Mouse (Mus musculus) adrenal gland, postnatal 36 days (tissue): ENCODE measurements around the gene Stk11. TPM values are rescaled to one million over a fixed set of nuclear protein-coding genes. Genes with fewer than 3 reads are reported as not detected.

Experiments
- DNase-seq, 2 experiments: peaks; one replicate each; pipeline ENCODE4 v3.0.0; 2021; ENCODE audit warnings: mixed read lengths in 1 of 2
- total RNA-seq, 2 experiments: library from RNA; stranded (reverse); gene quantifications; 2 replicates each; pipeline ENCODE4 v1.2.3; 2021

Gene Stk11
- total RNA-seq, 2 experiments from 2014 or later = 146 to 149 TPM

DNA sequence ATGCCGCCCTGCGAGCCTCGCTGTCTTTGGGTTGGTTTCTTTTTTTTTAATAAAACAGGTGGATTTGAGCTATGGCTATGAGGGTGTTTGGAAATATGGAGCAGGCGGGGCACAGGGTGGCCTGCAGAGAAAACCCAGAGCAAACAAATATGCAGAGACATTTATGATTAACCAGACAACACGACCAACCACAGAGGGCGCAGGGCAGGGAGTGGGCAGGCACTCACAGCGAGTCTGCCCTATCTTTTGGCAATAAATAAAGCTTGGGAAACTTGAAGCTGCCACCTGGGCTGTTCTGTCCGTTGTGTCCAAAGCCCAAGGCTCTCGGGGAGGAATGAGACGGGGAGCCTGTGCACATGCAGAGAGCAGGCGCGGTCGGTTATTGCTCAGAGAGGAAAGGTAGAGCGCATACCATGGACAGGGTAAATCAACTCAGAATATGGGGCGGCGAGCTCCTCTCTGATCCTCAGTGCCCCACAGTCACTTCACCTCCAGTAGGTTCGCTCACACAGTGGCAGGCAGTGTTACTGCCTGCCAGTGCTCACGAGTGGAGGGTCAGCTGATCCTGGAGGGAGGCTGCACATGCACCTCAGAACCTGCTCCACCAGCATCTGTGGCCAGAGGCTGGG, 14.9 kb downstream of the Stk11 start:
- no peak for DNase-seq

GRCm38 (mm10) chr10:80131316-80131951, 15.8 kb downstream of the Stk11 start:
- DNase-seq = peak; percentile 72 to 78

DNA sequence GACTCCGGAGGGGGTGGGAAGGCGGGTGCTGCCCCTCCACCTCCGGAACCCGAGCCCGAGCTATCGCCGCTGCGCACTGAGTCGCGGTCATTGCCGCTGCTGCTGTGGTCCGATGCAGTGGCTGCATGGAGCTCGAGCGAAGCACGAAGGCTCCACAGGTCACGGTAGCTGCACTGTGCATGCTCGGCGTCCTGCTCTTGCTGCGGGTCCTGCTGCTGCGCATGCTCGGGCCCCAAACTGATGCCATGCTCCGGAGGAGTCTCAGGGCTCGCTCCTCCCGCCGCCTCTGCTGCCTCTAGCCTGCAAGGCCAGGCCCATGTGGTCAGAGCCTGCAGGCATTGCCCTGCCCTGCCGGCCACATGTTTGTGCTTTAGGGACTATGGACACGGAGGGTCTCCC, 16.3 kb downstream of the Stk11 start:
- no peak for DNase-seq

DNA sequence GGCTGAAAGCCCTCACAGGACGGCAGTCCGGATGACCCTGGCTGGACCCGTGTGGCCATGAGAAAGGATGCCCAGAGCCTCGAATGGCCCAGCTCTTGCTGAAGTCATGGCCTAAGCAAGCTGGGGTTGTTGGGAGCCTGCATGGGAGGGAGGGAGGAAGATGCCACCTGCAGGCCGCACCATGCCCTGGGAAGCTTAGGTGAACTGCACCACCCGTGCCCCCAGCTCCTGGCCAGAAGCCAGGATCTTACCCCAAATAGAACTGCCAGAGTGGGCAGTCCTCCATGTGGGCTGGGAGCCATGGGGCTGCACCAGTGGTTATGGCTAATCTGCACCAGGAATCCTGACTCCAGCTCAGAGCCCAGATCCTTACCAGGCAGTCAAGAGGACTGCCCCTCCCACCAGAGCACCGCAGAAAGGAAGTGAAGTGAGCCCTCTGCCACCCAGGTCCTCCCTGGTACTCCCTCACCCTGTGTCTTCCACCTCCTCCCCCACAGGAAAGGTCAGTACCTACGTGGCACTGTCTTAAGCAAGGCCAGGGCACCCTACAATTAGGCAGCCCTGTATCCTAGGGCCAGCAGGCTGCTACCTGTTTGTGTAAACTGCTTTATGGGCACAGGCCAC, 17.7 kb downstream of the Stk11 start:
- peak; percentile 40 to 61 for DNase-seq

DNA sequence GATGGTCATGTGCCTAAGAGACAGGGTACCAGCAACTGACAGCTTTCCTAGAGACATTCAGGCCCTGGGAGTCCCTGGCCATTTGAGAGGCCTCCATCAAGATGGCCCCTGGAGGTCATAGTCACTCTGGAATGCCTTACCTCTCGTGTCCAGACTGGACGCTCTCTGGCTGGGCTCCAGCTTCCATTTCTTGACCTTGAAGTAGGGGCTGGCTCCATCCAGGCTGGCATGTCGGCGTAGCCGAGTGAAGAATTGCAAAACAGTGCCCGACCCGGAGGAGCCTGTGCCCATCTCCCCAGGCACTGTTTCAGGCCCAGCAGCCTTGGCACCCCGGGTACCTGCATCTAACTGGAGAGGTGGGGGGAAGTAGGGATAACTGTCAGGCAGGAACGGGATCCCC, 18.8 kb downstream of the Stk11 start:
- peak in 1 of 2 experiments; percentile 53 for DNase-seq

GRCm38 (mm10) chr10:80135161-80135560, 19.6 kb downstream of the Stk11 start:
- no peak for DNase-seq

DNA sequence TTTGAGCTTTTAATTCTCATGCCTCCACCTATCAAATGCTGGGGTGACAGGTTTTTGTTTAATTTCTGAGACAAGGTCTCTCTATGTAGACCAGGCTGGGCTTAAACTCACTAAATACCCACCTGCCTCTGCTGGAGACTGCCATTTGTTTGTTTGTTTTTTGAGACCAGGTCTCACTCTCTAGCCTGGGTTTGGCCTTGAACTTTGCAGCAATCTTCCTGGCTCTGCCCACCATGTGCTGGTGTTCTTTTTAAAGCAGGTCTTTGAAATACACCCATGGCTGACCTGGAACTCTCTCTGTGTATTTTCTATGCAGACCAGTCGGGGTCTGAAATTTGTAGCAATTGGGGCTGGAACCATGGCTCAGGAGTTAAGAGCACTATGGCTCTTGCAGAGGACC, 20.0 kb downstream of the Stk11 start:
- no peak for DNase-seq

DNA sequence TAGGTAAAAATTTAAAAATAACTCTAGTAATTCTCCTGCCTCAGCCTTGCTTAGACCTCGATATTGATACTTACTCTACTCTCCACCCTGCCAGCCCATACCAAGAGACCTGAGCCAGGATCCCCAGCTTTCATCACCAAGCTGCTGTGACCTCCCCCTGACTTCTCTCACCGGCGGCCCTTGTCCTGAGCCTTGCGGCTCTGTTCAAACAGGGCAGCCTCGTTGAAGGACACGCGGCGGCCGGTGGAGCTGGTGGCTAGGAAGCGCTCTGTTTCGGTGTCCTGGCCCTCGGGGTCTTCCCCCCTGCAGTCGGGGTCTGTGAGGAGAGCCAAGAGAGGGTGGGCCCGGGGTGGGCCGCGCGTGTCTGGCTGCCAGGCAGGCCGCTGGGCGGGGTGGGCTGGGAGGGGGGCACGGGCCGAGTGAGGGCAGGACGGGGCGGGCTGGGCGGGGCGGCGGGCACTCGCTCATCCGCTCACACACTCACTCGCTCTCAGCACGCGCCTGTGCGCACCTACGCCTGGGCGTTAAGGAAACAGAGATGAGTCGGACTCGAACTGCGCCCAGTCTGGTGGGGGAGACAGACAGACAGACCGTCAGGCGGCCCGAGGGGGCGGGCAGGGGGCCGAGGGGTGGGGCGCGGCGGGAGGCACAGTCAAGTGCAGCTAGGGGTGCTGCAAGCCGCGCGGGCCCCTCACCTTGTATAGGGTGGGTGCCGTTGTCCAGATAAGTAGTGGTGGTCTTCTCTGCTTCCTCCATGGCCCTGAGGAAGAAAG, 20.8 kb downstream of the Stk11 start:
- DNase-seq = peak in 1 of 2 experiments; percentile 59

- peak in 1 of 2 experiments; percentile 56 for DNase-seq
Observed at GRCm38 (mm10) chr10:80136952-80137625, 21.5 kb downstream of the Stk11 start.

DNA sequence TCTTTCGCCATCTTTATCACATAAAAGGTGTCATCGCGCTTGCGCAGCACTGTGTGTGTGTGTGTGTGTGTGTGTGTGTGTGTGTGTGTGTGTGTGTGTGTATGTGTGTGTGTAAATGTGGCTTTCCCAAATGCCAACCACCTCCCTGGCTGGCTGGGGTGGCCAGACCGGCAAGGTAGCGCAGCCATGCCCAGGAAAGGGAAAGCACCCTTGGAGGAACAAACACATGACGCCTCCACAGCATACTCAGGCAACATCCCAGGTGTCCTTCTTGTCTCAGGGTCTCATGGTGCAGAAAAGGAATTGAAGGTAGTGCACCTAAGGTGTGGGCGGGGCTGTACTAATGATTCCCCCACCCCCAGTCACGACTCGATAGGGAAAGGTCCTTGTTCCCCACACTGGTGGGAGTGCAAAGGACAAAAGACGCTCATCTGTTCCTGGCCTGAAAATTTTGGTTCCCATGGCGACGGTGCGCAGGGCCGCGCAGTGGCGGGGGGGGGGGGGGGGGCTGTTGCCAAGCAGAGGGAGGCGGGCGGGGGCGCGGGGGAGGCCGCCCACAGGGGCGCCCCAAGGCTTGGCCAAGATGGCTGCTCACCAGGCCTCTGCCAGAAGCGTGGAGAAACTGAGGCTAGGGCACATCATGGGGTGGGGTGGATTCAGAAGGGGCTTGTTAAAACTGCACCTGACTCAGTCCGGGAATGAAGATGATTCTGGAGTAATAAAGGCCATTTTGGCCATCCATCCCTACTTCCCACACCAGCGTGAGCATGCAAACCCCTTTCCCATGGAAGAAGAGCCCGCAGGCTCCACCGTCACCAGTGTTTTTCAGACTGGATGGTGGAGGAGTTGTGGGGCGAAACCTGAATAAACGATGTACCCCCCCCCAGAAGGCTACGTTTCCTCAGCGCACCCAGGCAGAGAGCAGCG, 22.3 kb downstream of the Stk11 start:
- DNase-seq = peak in 1 of 2 experiments; percentile 45

- peak; percentile 79 to 84 for DNase-seq
Observed at GRCm38 (mm10) chr10:80138553-80139438, 23.2 kb downstream of the Stk11 start, which contains the start of gene Atp5d. Atp5d (plus strand) TSS chr10:80138632.

- no peak for DNase-seq
Observed at GRCm38 (mm10) chr10:80139439-80139775, 23.8 kb downstream of the Stk11 start.

DNA sequence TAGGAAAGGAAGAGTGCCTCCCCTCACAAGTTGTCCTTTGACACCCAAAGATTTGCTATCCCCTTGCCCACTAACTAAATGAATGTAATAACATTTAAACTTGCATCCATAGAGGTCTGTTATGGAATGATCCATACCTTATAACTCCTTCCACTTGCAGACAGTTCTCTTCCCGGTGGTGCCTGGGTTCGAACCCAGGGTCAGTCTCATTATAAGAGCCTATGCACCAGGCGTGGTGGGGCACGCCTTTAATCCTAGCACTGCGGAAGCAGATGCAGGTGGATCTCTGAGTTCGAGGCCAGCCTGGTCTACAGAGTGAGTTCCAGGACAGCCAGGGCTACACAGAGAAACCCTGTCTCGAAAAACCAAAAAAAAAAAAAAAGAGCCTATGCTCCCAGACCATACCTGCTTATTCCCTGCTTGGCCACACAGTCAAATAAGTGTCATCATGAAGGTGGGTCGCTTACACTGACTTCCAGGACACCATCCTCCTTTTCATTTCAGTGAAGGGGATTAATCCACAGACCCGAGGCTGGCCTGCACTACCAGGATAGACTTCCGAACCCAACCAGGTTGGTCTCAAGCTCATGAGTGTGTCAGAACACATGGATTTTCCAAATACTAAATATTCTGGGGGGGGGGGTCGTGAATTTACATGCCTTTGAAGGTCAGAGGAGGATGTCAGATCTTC, 24.5 kb downstream of the Stk11 start:
- DNase-seq = no peak

DNA sequence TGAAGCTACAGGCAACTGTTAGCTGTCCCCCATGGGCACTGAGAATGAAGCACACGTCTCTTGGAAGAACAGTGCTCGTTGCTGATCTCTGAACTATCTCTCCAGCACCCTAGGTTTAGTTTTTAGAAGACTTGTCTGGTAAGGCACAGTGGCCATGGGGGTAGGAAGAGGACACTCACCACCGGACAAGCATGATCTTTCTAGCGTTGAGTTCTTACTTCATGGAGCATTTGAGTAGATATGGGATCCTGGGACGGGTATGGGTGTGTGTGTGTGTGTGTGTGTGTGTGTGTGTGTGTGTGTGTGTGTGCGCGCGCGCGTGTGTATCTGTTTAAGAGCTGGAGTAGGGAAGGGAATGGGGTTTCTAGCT, 25.0 kb downstream of the Stk11 start, which contains the start of gene Cbarp:
Cbarp (minus strand) TSS at position 170 of the 370 bp plus-strand sequence.
- DNase-seq = no peak

- peak; percentile 98 for DNase-seq
Observed at GRCm38 (mm10) chr10:80141243-80141642, 25.6 kb downstream of the Stk11 start.

- DNase-seq = peak; percentile 95 to 97
Observed at GRCm38 (mm10) chr10:80141786-80142529, 26.4 kb downstream of the Stk11 start.

- no peak for DNase-seq
Observed at GRCm38 (mm10) chr10:80142530-80142925, 26.9 kb downstream of the Stk11 start.

GRCm38 (mm10) chr10:80143664-80144063, 28.1 kb downstream of the Stk11 start:
- DNase-seq = no peak

- no peak for DNase-seq
Observed at GRCm38 (mm10) chr10:80144159-80144558, 28.6 kb downstream of the Stk11 start.
